Mouse (Mus musculus) hindbrain, embryonic 15.5 days (tissue): ENCODE results near the gene Zzz3. TPM values are rescaled to one million over a fixed set of nuclear protein-coding genes. Genes with fewer than 3 reads are reported as not detected.

ENCODE experiments used
- ATAC-seq: fragments of 200-750 bp; cut with Nextera tagmentation; 2 replicates; pipeline ENCODE4 v1.8.0; 2017; ENCODE audit warnings: low read depth, moderate number of reproducible peaks, moderate TSS enrichment; ENCODE audit not compliant: low FRiP score
- H3K27ac ChIP-seq: fragments of 300-500 bp; sonication (generic); replicated peaks from 2 replicates; pipeline ENCODE4 v1.5.1; 2015; ENCODE audit warnings: mild to moderate bottlenecking, inconsistent platforms
- H3K27me3 ChIP-seq: fragments of 300-500 bp; sonication (generic); 2 replicates; pipeline ENCODE4 v1.6.1; 2015; ENCODE audit warnings: control low read depth, inconsistent platforms
- H3K36me3 ChIP-seq: fragments of 300-500 bp; sonication (generic); 2 replicates; pipeline ENCODE4 v1.6.1; 2015; ENCODE audit warnings: control low read depth, inconsistent platforms
- H3K4me1 ChIP-seq: fragments of 300-500 bp; sonication (generic); replicated peaks from 2 replicates; pipeline ENCODE4 v1.6.1; 2015; ENCODE audit warnings: control low read depth, inconsistent platforms
- H3K4me2 ChIP-seq: fragments of 300-500 bp; sonication (generic); 2 replicates; pipeline ENCODE4 v1.6.1; 2015; ENCODE audit warnings: moderate library complexity, mild to moderate bottlenecking, inconsistent platforms
- H3K4me3 ChIP-seq: fragments of 300-500 bp; sonication (generic); 2 replicates; pipeline ENCODE4 v1.5.1; 2015; ENCODE audit warnings: mild to moderate bottlenecking, inconsistent platforms
- H3K9ac ChIP-seq: fragments of 300-500 bp; sonication (generic); 2 replicates; pipeline ENCODE4 v1.6.1; 2015; ENCODE audit warnings: inconsistent platforms
- H3K9me3 ChIP-seq: fragments of 300-500 bp; sonication (generic); 2 replicates; pipeline ENCODE4 v1.6.1; 2016; ENCODE audit warnings: control low read depth, inconsistent platforms
- WGBS: fragments of 180-500 bp; shearing (Covaris S2); methylation state at CpG from one replicate; pipeline ENCODE4 v1.1.7; 2015; 5-methylcytosine and 5-hydroxymethylcytosine counted together
- polyA plus RNA-seq: library from polyadenylated mRNA; unstranded; fragments of >200 nt; fragmentation: Nextera tagmentation; extraction: Ambion mirVana; gene quantifications from 2 replicates; pipeline ENCODE4 v1.2.1, GENCODE M21; 2015

The Zzz3 gene
- polyA plus RNA-seq, 1 experiment from 2014 or later, result 29.5 TPM

DNA sequence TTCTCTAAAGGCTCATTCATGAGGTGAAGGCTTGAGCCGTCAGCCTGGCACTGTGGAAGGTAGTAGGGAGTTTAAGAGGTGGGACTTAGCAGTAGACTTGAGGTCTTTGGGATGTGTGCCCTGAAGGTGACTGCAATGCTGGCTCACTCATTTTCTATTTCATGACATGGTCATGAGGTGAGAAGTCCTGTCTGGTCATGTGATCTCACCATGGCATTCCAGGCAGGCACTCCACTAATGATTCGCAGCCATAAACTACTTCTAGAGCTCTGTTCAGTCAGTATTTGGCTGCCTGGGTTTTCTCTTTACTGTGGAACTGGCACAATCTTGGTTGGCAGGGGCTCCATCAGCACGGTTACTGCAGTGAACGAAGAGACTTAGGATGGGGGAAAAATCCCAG is 93.7 kb downstream of the Zzz3 start:
- Histone ChIP-seq H3K27me3 (no peaks in the 10 kb centered on the region), H3K4me2 (no peak overlapping the region), H3K27ac (no peak overlapping the region), H3K36me3 (no peaks in the 10 kb centered on the region), H3K4me3 (no peak overlapping the region), H3K4me1 (peaks cover 10% of the 10 kb centered on the region), H3K9me3 (no peaks in the 10 kb centered on the region), H3K9ac (no peak overlapping the region)
- no peak for ATAC-seq
- WGBS, result 90% methylated on average over 4 of the region's 4 CpGs

DNA sequence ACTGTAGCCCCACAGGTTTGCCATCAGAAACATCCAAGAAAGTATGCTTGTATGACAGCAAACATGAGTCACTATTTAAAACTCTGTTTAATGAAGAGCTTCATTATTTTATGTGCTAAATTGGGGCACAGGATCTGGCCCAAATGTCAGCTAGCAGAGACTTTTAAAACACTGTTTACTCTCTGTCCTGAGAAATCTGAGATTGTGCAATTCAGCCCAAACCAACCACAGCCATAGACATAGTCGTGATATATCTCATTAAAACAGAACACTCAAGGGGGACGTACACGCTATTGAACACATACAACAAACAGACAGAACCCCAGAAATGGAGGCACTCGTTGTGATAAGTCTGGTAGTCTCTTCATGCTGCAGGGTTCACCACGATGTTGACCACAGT is 95.2 kb downstream of the Zzz3 start:
- Histone ChIP-seq H3K4me2 (no peak overlapping the region), H3K4me3 (no peak overlapping the region), H3K9me3 (no peaks in the 10 kb centered on the region), H3K4me1 (peaks cover 12% of the 10 kb centered on the region), H3K9ac (no peak overlapping the region), H3K36me3 (no peaks in the 10 kb centered on the region), H3K27ac (no peak overlapping the region), H3K27me3 (no peaks in the 10 kb centered on the region)
- no peak for ATAC-seq
- 87% methylated on average over 5 of the region's 5 CpGs for WGBS

DNA sequence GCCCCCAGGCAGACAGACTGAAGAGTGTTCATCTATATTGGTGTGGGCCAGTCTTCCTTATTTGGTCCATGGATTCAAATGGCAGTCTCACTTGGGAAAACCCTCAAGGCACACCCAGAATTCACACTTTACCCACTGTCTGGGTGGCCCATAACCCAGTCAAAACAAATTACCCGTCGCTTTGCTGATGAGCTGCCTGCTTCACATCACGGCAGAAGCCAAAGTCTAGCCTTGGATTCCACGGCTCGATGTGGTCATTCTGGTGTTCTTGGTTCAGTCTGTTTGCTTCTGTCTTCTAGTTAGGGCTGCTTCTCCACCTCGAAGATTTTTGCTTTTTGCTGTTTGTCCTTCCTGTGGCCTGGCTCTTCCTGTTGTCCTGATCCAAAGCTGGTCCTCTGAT is 97.0 kb downstream of the Zzz3 start:
- ATAC-seq, result no peak

DNA sequence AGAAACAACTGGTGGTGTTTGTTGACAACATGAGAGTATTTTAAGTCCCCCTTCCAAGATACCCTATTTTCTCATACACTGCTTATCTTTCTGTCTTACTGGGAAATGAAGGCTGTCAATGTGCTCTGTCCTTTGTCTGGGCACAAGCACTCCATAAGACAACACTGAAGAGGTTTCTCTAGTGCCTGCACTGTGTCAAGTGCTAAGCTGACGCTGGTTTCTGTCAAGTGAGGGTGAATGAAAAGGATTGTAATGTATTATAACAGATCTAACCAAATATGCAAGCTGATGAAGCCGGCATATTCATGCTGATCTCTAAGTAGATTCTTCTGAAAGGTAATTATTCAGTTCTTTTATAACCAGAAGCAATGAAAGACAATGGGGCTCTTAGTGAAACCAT is 98.5 kb downstream of the Zzz3 start:
- no peak overlapping the region for H3K27ac ChIP-seq
- no peaks in the 10 kb centered on the region for H3K36me3 ChIP-seq
- no peak overlapping the region for H3K4me3 ChIP-seq
- no peak for ATAC-seq
- no peaks in the 10 kb centered on the region for H3K9me3 ChIP-seq
- H3K27me3 ChIP-seq, result no peaks in the 10 kb centered on the region
- no peak overlapping the region for H3K4me2 ChIP-seq
- WGBS, result 70% methylated on average over 2 of the region's 2 CpGs
- H3K4me1 ChIP-seq, result peaks cover 18% of the 10 kb centered on the region
- no peak overlapping the region for H3K9ac ChIP-seq

More for the DNA sequence above, 97.0 kb downstream of the Zzz3 start:
- H3K36me3 ChIP-seq, result no peaks in the 10 kb centered on the region
- H3K4me3 ChIP-seq, result no peak overlapping the region
- no peak overlapping the region for H3K4me2 ChIP-seq
- H3K9me3 ChIP-seq, result no peaks in the 10 kb centered on the region
- no peaks in the 10 kb centered on the region for H3K27me3 ChIP-seq
- H3K4me1 ChIP-seq, result peaks cover 18% of the 10 kb centered on the region
- no peak overlapping the region for H3K27ac ChIP-seq
- no peak overlapping the region for H3K9ac ChIP-seq
- 88% methylated on average over 6 of the region's 6 CpGs for WGBS

DNA sequence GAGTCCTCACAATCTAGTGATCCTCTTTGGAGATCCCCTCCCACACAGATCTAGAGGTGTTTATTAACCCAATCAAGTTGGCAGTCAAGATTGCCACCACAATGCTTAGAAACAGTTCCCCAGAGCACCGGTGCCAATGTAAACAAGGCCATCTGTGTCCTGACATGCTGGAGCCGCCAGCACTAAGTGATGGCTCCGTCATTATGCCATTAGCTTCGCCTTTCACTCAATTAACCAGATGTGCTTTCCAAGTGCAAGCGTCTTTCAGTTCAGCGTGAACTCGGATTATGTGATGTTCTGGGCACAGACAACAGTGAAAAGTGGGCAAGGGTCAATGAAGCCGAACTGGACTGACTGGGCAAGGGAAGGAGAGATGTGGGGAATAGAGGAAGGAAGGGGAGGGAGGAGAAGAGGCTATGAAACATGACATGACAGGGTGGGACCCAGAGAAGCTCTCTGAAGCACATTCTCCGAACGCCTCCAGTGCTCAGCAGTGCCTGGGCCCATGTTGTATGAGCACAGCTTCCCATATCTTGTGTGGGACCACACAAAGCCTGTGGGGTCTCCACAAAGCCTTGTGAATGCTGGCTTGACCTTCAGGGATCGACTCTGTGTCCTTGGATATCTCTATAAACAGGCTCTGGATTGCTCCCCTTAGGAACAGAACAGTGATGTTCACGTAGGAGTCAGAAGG is 99.5 kb downstream of the Zzz3 start:
- no peak overlapping the region; the same call in 1 of the 2 replicates for H3K9ac ChIP-seq
- no peaks in the 10 kb centered on the region for H3K9me3 ChIP-seq
- no peak overlapping the region for H3K4me3 ChIP-seq
- peaks cover 18% of the 10 kb centered on the region for H3K4me1 ChIP-seq
- H3K27me3 ChIP-seq, result no peaks in the 10 kb centered on the region
- 41% methylated on average over 12 of the region's 12 CpGs for WGBS
- 0 out of 2 replicates have a peak overlapping the region, but pooled peaks have one; percentile 39 for H3K27ac ChIP-seq
- ATAC-seq, result peak; percentile 52
- H3K4me2 ChIP-seq, result no peak overlapping the region
- H3K36me3 ChIP-seq, result no peaks in the 10 kb centered on the region

DNA sequence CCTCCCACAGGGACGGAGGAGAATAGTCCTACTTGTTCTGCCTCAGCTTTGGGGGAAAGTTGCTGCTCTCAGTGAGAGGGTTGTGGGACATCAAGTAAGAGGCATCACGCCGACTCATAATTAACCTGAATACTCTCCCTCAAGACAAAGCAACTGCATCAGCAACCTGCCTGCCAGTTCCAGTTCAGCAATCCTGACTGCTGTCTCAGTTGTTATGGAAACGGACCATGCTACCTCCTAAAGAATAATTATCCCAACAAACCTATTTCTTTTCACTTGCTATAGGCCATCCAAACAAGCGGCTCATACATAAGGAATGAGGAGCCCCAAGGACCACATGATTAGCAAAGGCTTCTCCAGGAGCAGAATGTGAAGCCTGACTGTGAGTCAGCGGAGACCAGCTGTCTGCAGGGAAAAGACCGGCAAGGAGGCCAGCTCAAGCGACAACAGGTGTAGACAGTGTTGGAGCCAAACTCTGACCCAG is 100.2 kb downstream of the Zzz3 start:
- H3K36me3 ChIP-seq, result no peaks in the 10 kb centered on the region
- H3K4me3 ChIP-seq, result no peak overlapping the region
- no peaks in the 10 kb centered on the region for H3K27me3 ChIP-seq
- H3K27ac ChIP-seq, result peak overlapping the region; percentile 39; the same call in 1 of the 2 replicates
- peak; percentile 70 for ATAC-seq
- H3K9me3 ChIP-seq, result no peaks in the 10 kb centered on the region
- 40% methylated on average over 8 of the region's 8 CpGs for WGBS
- H3K4me2 ChIP-seq, result no peak overlapping the region
- H3K4me1 ChIP-seq, result peaks cover 18% of the 10 kb centered on the region
- H3K9ac ChIP-seq, result no peak overlapping the region

DNA sequence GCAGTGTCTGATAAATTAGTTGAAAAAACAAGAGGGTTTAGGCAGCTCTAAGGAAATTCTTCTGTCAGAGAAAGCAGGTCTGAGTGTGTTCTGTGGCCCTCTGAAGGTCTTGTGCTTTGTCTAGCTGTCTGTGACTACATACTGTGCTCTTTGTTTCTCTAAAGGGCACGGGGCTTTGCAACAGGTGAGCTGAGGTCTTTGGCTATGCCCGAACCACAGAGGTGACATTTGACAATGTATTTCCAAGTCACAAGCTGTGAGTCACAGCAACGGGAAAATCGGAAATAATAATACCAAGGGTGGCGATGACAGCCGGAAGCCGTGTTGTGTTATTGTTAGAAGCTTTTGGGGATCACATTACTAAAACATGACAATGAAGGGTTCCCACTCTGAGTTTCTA is 101.8 kb downstream of the Zzz3 start:
- 70% methylated on average over 7 of the region's 7 CpGs for WGBS
- Histone ChIP-seq H3K27me3 (no peaks in the 10 kb centered on the region), H3K9me3 (no peaks in the 10 kb centered on the region), H3K4me3 (no peak overlapping the region), H3K27ac (no peak overlapping the region), H3K36me3 (no peaks in the 10 kb centered on the region), H3K9ac (no peak overlapping the region), H3K4me1 (peaks cover 18% of the 10 kb centered on the region), H3K4me2 (no peak overlapping the region)
- no peak for ATAC-seq

DNA sequence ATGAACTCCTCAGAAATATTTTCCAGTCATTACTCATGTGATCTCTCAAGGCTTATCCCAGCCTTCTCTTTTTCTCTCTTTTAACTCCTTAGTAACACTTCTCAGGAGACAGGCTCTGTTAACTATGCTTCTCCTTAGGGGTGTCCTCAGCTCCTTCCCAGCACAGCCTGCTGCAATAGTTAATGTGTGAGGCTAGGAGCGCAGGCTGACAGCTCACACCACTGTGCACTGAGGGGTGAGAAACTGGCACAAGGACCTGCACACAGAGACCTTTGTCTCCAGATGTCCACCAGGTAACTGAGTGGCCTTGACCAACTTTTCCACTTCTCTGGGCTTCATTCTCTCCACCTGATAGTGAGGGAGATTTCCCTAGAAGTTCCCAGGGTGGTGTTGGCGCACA is 102.6 kb downstream of the Zzz3 start:
- no peak overlapping the region for H3K27ac ChIP-seq
- H3K4me2 ChIP-seq, result no peak overlapping the region
- H3K9me3 ChIP-seq, result no peaks in the 10 kb centered on the region
- H3K4me1 ChIP-seq, result peaks cover 18% of the 10 kb centered on the region
- no peaks in the 10 kb centered on the region for H3K36me3 ChIP-seq
- no peak overlapping the region for H3K9ac ChIP-seq
- WGBS, result 87% methylated on average over 2 of the region's 2 CpGs
- no peaks in the 10 kb centered on the region for H3K27me3 ChIP-seq
- ATAC-seq, result no peak
- no peak overlapping the region for H3K4me3 ChIP-seq

DNA sequence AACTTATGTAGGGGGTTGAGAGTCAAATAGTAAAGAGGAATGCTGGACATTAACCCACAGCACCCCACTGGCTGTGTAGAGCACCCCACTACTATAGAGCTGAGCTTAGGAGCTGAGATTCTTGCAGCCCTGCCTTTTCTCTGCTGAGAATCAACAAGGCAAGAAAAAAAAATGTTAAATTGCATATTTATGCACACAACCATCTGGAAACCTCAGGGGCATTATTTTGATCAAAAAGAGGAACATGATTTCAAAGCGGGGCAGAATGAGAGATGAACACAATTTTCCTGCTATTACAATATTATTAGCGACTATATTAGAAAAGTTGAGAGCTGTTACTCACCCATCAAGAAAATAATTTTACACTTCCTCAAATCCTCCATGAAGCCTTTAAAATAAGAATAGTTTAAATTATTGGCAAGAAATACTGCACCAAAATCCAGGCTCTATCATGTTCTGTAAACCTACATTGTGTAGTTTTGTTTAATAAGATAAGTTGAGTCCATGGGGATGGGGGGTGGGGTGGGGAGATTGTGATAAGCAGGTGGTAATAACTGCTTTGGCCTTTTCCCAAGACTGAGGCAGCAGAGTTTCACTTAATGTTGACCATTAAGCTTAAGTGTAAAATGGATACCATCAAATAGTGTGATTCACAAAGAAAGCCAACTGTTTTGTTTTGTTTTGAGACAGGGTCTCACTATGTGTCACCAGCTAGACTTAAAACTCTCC is 103.9 kb downstream of the Zzz3 start:
- no peak overlapping the region for H3K4me2 ChIP-seq
- WGBS, result 82% methylated on average over 2 of the region's 2 CpGs
- no peak overlapping the region for H3K9ac ChIP-seq
- no peaks in the 10 kb centered on the region for H3K9me3 ChIP-seq
- H3K36me3 ChIP-seq, result no peaks in the 10 kb centered on the region
- H3K4me1 ChIP-seq, result peaks cover 18% of the 10 kb centered on the region
- H3K27me3 ChIP-seq, result no peaks in the 10 kb centered on the region
- no peak overlapping the region for H3K27ac ChIP-seq
- H3K4me3 ChIP-seq, result no peak overlapping the region
- no peak for ATAC-seq

DNA sequence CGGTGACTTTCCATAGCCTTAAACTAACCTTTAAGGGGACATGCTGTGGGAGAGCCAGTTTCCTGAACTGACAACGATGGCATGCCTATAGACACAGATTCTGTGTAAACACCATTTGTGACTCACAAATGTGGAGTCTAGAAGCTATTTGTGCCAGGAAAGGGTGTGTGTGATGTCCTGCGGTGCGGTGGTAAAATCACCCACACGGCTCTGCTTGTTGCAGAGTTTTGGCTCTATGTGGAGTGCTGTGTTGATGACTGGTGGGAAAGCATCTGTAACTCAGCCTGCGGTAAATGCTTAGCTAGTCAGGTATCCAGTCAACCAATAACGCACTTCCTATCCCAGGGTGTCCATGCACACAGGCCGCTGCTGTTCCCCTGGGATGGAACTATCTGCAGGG is 112.6 kb downstream of the Zzz3 start:
- WGBS, result 54% methylated on average over 8 of the region's 8 CpGs
- no peaks in the 10 kb centered on the region for H3K36me3 ChIP-seq
- no peak overlapping the region for H3K4me3 ChIP-seq
- H3K27me3 ChIP-seq, result no peaks in the 10 kb centered on the region
- no peak overlapping the region for H3K9ac ChIP-seq
- no peaks in the 10 kb centered on the region for H3K9me3 ChIP-seq
- peaks cover 12% of the 10 kb centered on the region; the same call in 1 of the 2 replicates for H3K4me1 ChIP-seq
- no peak for ATAC-seq
- H3K27ac ChIP-seq, result no peak overlapping the region
- H3K4me2 ChIP-seq, result no peak overlapping the region

DNA sequence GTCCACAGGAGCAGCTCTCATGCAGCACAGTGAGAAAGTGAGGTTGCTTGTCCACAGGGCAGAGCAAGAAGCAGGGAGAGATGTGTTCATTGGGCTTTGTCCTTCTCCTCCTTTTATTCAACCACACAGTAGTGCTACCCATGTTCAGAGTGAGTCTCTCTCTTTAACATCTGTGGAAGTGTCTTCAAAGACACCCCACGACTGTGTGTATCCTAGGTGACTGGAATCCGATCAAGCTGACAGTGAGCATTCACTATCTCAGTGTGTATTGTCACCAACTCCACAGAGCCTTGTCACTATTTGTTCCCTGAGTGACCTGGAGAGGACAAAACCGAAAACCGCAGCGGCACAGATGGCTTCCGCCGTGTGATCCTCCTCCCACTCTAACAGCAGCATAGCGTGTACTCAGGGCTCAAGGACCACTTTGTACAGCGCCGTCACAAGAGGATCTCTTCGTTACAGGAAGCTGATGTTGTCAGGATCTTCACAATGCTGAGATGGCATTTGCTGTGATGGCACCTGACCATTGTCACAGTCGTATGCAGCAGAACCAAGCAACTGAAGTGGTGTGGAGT is 113.2 kb downstream of the Zzz3 start:
- Histone ChIP-seq H3K36me3 (no peaks in the 10 kb centered on the region), H3K9me3 (no peaks in the 10 kb centered on the region), H3K4me1 (peaks cover 12% of the 10 kb centered on the region; the same call in 1 of the 2 replicates), H3K9ac (no peak overlapping the region), H3K27ac (no peak overlapping the region), H3K4me2 (no peak overlapping the region), H3K27me3 (no peaks in the 10 kb centered on the region), H3K4me3 (no peak overlapping the region)
- WGBS, result 25% methylated on average over 12 of the region's 12 CpGs
- no peak for ATAC-seq

DNA sequence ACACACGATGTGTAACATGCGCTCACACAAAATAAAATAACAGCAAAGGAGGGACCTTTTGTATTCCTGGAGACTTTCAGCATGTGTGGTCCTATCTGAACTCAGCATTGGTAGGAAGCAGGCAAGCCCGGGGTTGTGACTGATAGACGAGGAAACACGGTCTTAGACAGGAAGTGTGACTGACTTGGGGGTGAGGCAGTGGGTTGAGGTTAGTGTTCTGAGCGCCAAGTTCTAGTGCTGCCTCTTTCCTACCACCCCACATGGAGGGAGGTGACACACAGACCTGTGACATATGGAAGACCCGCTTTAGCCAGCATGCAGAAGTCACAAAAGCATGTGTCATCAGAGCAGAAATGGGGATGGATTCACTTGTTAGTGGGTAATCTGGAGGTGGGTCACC is 114.0 kb downstream of the Zzz3 start:
- Histone ChIP-seq H3K9ac (no peak overlapping the region), H3K27me3 (no peaks in the 10 kb centered on the region), H3K4me1 (peaks cover 12% of the 10 kb centered on the region; the same call in 1 of the 2 replicates), H3K27ac (no peak overlapping the region), H3K36me3 (no peaks in the 10 kb centered on the region), H3K9me3 (no peaks in the 10 kb centered on the region), H3K4me2 (no peak overlapping the region), H3K4me3 (no peak overlapping the region)
- WGBS, result 83% methylated on average over 7 of the region's 7 CpGs
- no peak for ATAC-seq
